Mouse (Mus musculus) cerebellum, postnatal 14 days (tissue): ENCODE measurements around the gene Wdr20.
"Not testable (repeated sequence)": the region's sequence is repeated elsewhere in the genome, so short reads cannot be mapped to it uniquely, and the experiment has no call there.

Experiments used
- DNase-seq, 2 experiments: peaks; one replicate each; pipeline ENCODE4 v3.0.0; 2021; ENCODE audit warnings: mixed read lengths in 2 of 2

The Wdr20 gene

GRCm38 (mm10) chr12:110737170-110738157 lies at the start of gene Wdr20:
Gene Wdr20 (plus strand): TSS chr12:110737944.
- peak; percentile 99 for DNase-seq

GRCm38 (mm10) chr12:110688921-110689320 lies 48.8 kb upstream of the Wdr20 start:
- DNase-seq = not testable (repeated sequence)

GRCm38 (mm10) chr12:110689919-110690643 lies 47.7 kb upstream of the Wdr20 start:
- no peak for DNase-seq

- DNase-seq = not testable (repeated sequence)
Observed at GRCm38 (mm10) chr12:110693378-110693777, 44.4 kb upstream of the Wdr20 start.

- DNase-seq = peak; percentile 81 to 85
Observed at GRCm38 (mm10) chr12:110695676-110696171, 42.0 kb upstream of the Wdr20 start.

GRCm38 (mm10) chr12:110696173-110696974 lies 41.4 kb upstream of the Wdr20 start:
- DNase-seq = peak; percentile 99 to 100

- DNase-seq = no peak
Observed at GRCm38 (mm10) chr12:110696975-110697400, 40.8 kb upstream of the Wdr20 start.

- DNase-seq = no peak
Observed at GRCm38 (mm10) chr12:110697457-110697856, 40.3 kb upstream of the Wdr20 start.

GRCm38 (mm10) chr12:110698080-110698479 lies 39.7 kb upstream of the Wdr20 start:
- no peak for DNase-seq

GRCm38 (mm10) chr12:110698523-110699170 lies 39.1 kb upstream of the Wdr20 start:
- DNase-seq = no peak

GRCm38 (mm10) chr12:110699171-110699547 lies 38.6 kb upstream of the Wdr20 start:
- DNase-seq = no peak

GRCm38 (mm10) chr12:110700730-110701129 lies 37.0 kb upstream of the Wdr20 start:
- DNase-seq = no peak

- DNase-seq = not testable (repeated sequence)
Observed at GRCm38 (mm10) chr12:110701363-110701762, 36.4 kb upstream of the Wdr20 start.

GRCm38 (mm10) chr12:110702556-110702955 lies 35.2 kb upstream of the Wdr20 start, which contains the start of gene Hsp90aa1:
Gene Hsp90aa1 (minus strand): TSS chr12:110702728.
- no peak for DNase-seq

- DNase-seq = peak; percentile 88 to 93
Observed at GRCm38 (mm10) chr12:110703008-110703471, 34.7 kb upstream of the Wdr20 start.

- DNase-seq = no peak
Observed at GRCm38 (mm10) chr12:110703682-110704081, 34.1 kb upstream of the Wdr20 start.

GRCm38 (mm10) chr12:110705419-110705818 lies 32.3 kb upstream of the Wdr20 start:
- DNase-seq = not testable (repeated sequence)

GRCm38 (mm10) chr12:110706337-110707231 lies 31.2 kb upstream of the Wdr20 start:
- peak; percentile 45 to 46 for DNase-seq

GRCm38 (mm10) chr12:110707451-110707850 lies 30.3 kb upstream of the Wdr20 start:
- no peak for DNase-seq

- DNase-seq = no peak
Observed at GRCm38 (mm10) chr12:110711270-110711669, 26.5 kb upstream of the Wdr20 start.

GRCm38 (mm10) chr12:110713784-110714183 lies 24.0 kb upstream of the Wdr20 start:
- peak in 1 of 2 experiments; percentile 42 for DNase-seq
